ENCODE assay signal across 8 mouse cellular contexts in the genomic region with DNA sequence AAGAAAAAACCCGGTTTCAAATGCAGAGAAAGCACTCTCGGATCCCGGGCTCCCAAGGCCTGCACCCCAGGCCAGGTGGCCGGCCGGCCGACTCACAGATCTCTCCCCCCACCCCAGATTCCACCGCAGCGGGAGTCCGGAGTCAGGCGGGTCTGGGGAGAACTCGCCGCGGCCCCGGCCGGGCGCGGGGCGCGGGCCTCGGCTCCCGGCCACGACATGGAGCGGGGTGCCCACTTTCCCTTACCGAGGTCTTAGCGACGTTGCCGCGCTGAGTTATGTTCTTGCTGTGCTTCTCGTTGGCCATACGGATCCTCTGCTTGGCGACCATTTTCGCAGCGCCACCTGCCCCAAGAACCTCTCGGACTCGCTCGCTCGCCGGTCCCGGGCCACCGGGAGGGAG. TPM values are rescaled to one million over a fixed set of nuclear protein-coding genes. Genes with fewer than 3 reads are reported as not detected.
DNase-seq lines count a peak whose midpoint lies in the region; ATAC-seq and TF ChIP-seq lines count a peak whose summit lies in the region.

No protein-coding gene starts in this region.

- no peak for TF ChIP-seq CTCF in kidney, adult 2 months (conservative IDR thresholded peaks at IDR 0.05; ENCODE audit: insufficient read depth, insufficient read length, low read depth, low read length)
- no peak for TF ChIP-seq CTCF in G1E (IDR thresholded peaks at IDR 0.05; ENCODE audit: low read depth, low read length)

- H3K36me3 ChIP-seq in kidney, adult 2 months (ENCODE audit: control insufficient read depth, insufficient read depth, low read length), result peaks cover 5% of the 10 kb centered on the region
- H3K36me3 ChIP-seq in G1E (replicated peaks), result peaks cover 47% of the 10 kb centered on the region
- peaks cover 23% of the 10 kb centered on the region for H3K36me3 ChIP-seq in limb, embryonic 15.5 days
- peaks cover 9% of the 10 kb centered on the region; the same call in 1 of the 2 replicates for H3K36me3 ChIP-seq in stomach, embryonic 16.5 days (ENCODE audit: control insufficient read depth, insufficient read depth, low read length)

- H3K9me3 ChIP-seq in G1E (replicated peaks), result no peaks in the 10 kb centered on the region
- no peaks in the 10 kb centered on the region for H3K9me3 ChIP-seq in limb, embryonic 15.5 days
- no peaks in the 10 kb centered on the region for H3K9me3 ChIP-seq in stomach, embryonic 16.5 days (replicated peaks; ENCODE audit: control insufficient read depth, low read length)

- WGBS in kidney, adult 2 months, result under 1% methylated on average over 40 of the region's 40 CpGs
- 0% methylated on average over 40 of the region's 40 CpGs for WGBS in limb, embryonic 15.5 days
- under 1% methylated on average over 40 of the region's 40 CpGs for WGBS in stomach, embryonic 16.5 days

- ATAC-seq in G1E (ENCODE audit: extremely low read depth, insufficient number of reproducible peaks, low FRiP score, poor library complexity, severe bottlenecking), result no peak
- peak; percentile 23 for ATAC-seq in erythroblast, adult 5-6 weeks (replicated peaks; ENCODE audit: low FRiP score, poor library complexity, severe bottlenecking)
- ATAC-seq in limb, embryonic 15.5 days (ENCODE audit: insufficient number of reproducible peaks, low FRiP score, low TSS enrichment, low read depth), result peak; percentile 40
- ATAC-seq in stomach, embryonic 16.5 days (ENCODE audit: insufficient read depth, low FRiP score), result no peak

- peak overlapping the region; percentile 99 for H3K9ac ChIP-seq in limb, embryonic 15.5 days
- peak overlapping the region; percentile 98 for H3K9ac ChIP-seq in stomach, embryonic 16.5 days (ENCODE audit: low read length)

- TF ChIP-seq POLR2A in kidney, adult 2 months (IDR thresholded peaks at IDR 0.05; ENCODE audit: low read depth, low read length), result no peak

- H3K27ac ChIP-seq in kidney, adult 2 months (ENCODE audit: insufficient read depth, low read depth, low read length), result peak overlapping the region; percentile 93
- peak overlapping the region; percentile 94 for H3K27ac ChIP-seq in limb, embryonic 15.5 days
- peak overlapping the region; percentile 92 for H3K27ac ChIP-seq in stomach, embryonic 16.5 days (ENCODE audit: low read length)

- H3K4me3 ChIP-seq in kidney, adult 2 months (ENCODE audit: insufficient read depth, low read depth, low read length), result peak overlapping the region; percentile 95
- peak overlapping the region; percentile 96 for H3K4me3 ChIP-seq in G1E (ENCODE audit: low read depth, low read length)
- peak overlapping the region; percentile 99 for H3K4me3 ChIP-seq in limb, embryonic 15.5 days
- peak overlapping the region; percentile 98 for H3K4me3 ChIP-seq in stomach, embryonic 16.5 days (replicated peaks; ENCODE audit: low read length)

- H3K27me3 ChIP-seq in kidney, adult 2 months (replicated peaks; ENCODE audit: control insufficient read depth, insufficient read depth, low read length), result no peaks in the 10 kb centered on the region
- H3K27me3 ChIP-seq in G1E (ENCODE audit: insufficient read depth, low read length), result no peaks in the 10 kb centered on the region
- no peaks in the 10 kb centered on the region for H3K27me3 ChIP-seq in limb, embryonic 15.5 days
- no peaks in the 10 kb centered on the region for H3K27me3 ChIP-seq in stomach, embryonic 16.5 days (ENCODE audit: control insufficient read depth, insufficient read depth, low read length)

- DNase-seq in kidney, adult 2 months, result no peak
- DNase-seq in kidney, postnatal 10 days, result no peak
- DNase-seq in G1E (ENCODE audit: low spot score), result peak; percentile 23
- no peak for DNase-seq in spleen, postnatal 4 days (ENCODE audit: low spot score in 2 of 2)
- DNase-seq in retina, postnatal 1 day, result no peak

- H3K4me1 ChIP-seq in kidney, adult 2 months (ENCODE audit: control insufficient read depth, insufficient read depth, low read length), result 0 out of 2 replicates have a peak, but pooled peaks cover 2% of the 10 kb centered on the region
- H3K4me1 ChIP-seq in G1E (ENCODE audit: insufficient read depth, low read depth, low read length), result peaks cover 30% of the 10 kb centered on the region
- peaks cover 8% of the 10 kb centered on the region; the same call in 1 of the 2 replicates for H3K4me1 ChIP-seq in limb, embryonic 15.5 days
- peaks cover 8% of the 10 kb centered on the region for H3K4me1 ChIP-seq in stomach, embryonic 16.5 days (ENCODE audit: control insufficient read depth, insufficient read depth, low read length)

- peak overlapping the region; percentile 45 for H3K4me2 ChIP-seq in limb, embryonic 15.5 days
- H3K4me2 ChIP-seq in stomach, embryonic 16.5 days (ENCODE audit: low read depth, low read length), result peak overlapping the region; percentile 61

RNA-seq across cellular contexts. Expression of gene Eif2a, which starts 0.5 kb away (rescaled TPM):
- polyA plus RNA-seq in kidney, adult 2 months (2012; rRNA removed), result 10.6 and 15.4 TPM in 2 replicates
- total RNA-seq in G1E (2014; fragmentation: Nextera tagmentation) (224 and 235 TPM in 2 replicates), G1E (2017) (89.4 and 95.3 TPM in 2 replicates)
- 8.5 and 8.7 TPM in 2 replicates for polyA plus RNA-seq in G1E (2012)
- total RNA-seq in erythroblast, adult 5-6 weeks (2015; ENCODE audit: low replicate concordance), result 53.5 and 72.8 TPM in 2 replicates
- total RNA-seq in erythroblast, adult 5-6 weeks (2017; ENCODE audit: low replicate concordance), result 20.9 and 26.5 TPM in 2 replicates
- 46.8 and 49.6 TPM in 2 replicates for polyA plus RNA-seq in limb, embryonic 15.5 days (2015; fragmentation: Nextera tagmentation; extraction: Ambion mirVana)
- 47.5 and 51.3 TPM in 2 replicates for polyA plus RNA-seq in stomach, embryonic 16.5 days (2015; fragmentation: Nextera tagmentation; extraction: Ambion mirVana)

RNA-seq across cellular contexts. Expression of gene Serp1, which starts 0.5 kb away (rescaled TPM):
- polyA plus RNA-seq in kidney, adult 2 months (2012; rRNA removed), result 32.7 and 37.7 TPM in 2 replicates
- total RNA-seq in G1E (2014; fragmentation: Nextera tagmentation) (102 and 130 TPM in 2 replicates), G1E (2017) (89.9 and 91.3 TPM in 2 replicates)
- 60.5 and 72.2 TPM in 2 replicates for polyA plus RNA-seq in G1E (2012)
- 39.8 and 39.9 TPM in 2 replicates for total RNA-seq in erythroblast, adult 5-6 weeks (2015; ENCODE audit: low replicate concordance)
- 35.8 and 40.0 TPM in 2 replicates for total RNA-seq in erythroblast, adult 5-6 weeks (2017; ENCODE audit: low replicate concordance)
- 191 and 192 TPM in 2 replicates for polyA plus RNA-seq in limb, embryonic 15.5 days (2015; fragmentation: Nextera tagmentation; extraction: Ambion mirVana)
- polyA plus RNA-seq in stomach, embryonic 16.5 days (2015; fragmentation: Nextera tagmentation; extraction: Ambion mirVana), result 218 and 219 TPM in 2 replicates

RNA-seq across cellular contexts. Expression of gene Selenot, which starts 51.3 kb away (rescaled TPM):
- polyA plus RNA-seq in kidney, adult 2 months (2012; rRNA removed), result 81.8 and 102 TPM in 2 replicates
- total RNA-seq in G1E (2014; fragmentation: Nextera tagmentation) (124 and 127 TPM in 2 replicates), G1E (2017) (184 and 201 TPM in 2 replicates)
- 27.4 and 31.1 TPM in 2 replicates for polyA plus RNA-seq in G1E (2012)
- total RNA-seq in erythroblast, adult 5-6 weeks (2015; ENCODE audit: low replicate concordance), result 79.7 and 85.5 TPM in 2 replicates
- total RNA-seq in erythroblast, adult 5-6 weeks (2017; ENCODE audit: low replicate concordance), result 109 and 119 TPM in 2 replicates
- 14.1 and 15.7 TPM in 2 replicates for polyA plus RNA-seq in limb, embryonic 15.5 days (2015; fragmentation: Nextera tagmentation; extraction: Ambion mirVana)
- 18.1 and 20.1 TPM in 2 replicates for polyA plus RNA-seq in stomach, embryonic 16.5 days (2015; fragmentation: Nextera tagmentation; extraction: Ambion mirVana)

Comparison
In these comparisons a context has a peak if more than half of its experiments do, and no peak if none do; other contexts are left out.
1. ATAC-seq: peak in erythroblast, adult 5-6 weeks (single experiment) and limb, embryonic 15.5 days (single experiment); none in G1E (single experiment) and stomach, embryonic 16.5 days (single experiment).
2. Peak in every context shown above with its lines, with median percentiles within 50 percentile points of each other: H3K27ac ChIP-seq and H3K4me3 ChIP-seq.